Mouse (Mus musculus): Measurements from ENCODE around the gene Gucy2g.

DNA sequence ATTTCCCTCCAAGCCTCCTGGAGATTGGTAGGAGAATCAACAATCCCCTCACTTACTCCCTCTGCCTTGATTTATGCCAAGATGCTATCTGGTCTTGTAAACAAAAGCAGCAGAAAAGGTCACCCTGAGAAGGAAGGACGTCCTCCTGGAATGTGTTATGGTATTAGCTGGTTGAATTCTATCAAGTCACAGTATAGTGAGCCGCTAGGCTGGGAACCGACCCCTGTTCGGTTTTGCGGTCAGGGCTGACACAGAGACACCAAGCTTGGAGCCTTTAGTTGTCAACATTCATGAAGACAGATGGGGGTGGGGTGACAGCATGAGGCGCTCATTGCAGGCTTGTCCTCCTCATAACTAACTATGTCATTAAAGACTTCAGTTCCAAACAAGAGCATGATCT lies 81.2 kb downstream of the Gucy2g start:
- TF ChIP-seq CTCF (IDR thresholded peaks at IDR 0.05; ENCODE audit: extremely low read depth, insufficient read depth, low read length): no peak
- no peak for TF ChIP-seq POLR2A (IDR thresholded peaks at IDR 0.05; ENCODE audit: extremely low read depth, insufficient read depth, low read length)
